Mouse (Mus musculus): Measurements from ENCODE around the gene Shisa5.

- TF ChIP-seq CHD2 (IDR thresholded peaks at IDR 0.05; ENCODE audit: low read depth, low read length) (no peak), HCFC1 (IDR thresholded peaks at IDR 0.05; ENCODE audit: borderline replicate concordance, insufficient read depth, low read length) (no peak)
These were observed 64.9 kb downstream of the Shisa5 start for GRCm38 (mm10) chr9:109103250-109103649.

All from ES-E14 (cell line).